Mouse (Mus musculus) T-helper 2 cell (primary cell): ENCODE results near the gene Arhgef3.

Experiments used
- in situ Hi-C: fragments of 300-600 bp; cut with MboI, MseI; formaldehyde crosslinking; loops from one replicate; pipeline ENCODE4 v1.15.1; 2025; ENCODE audit warnings: high pct_unique_total_duplicates

The Arhgef3 gene

GRCm38 (mm10) chr14:27114362-27115274 is at the start of gene Arhgef3:
Gene Arhgef3, plus strand, starts transcription at chr14:27114899.
- in situ Hi-C loops = no loop called here

DNA sequence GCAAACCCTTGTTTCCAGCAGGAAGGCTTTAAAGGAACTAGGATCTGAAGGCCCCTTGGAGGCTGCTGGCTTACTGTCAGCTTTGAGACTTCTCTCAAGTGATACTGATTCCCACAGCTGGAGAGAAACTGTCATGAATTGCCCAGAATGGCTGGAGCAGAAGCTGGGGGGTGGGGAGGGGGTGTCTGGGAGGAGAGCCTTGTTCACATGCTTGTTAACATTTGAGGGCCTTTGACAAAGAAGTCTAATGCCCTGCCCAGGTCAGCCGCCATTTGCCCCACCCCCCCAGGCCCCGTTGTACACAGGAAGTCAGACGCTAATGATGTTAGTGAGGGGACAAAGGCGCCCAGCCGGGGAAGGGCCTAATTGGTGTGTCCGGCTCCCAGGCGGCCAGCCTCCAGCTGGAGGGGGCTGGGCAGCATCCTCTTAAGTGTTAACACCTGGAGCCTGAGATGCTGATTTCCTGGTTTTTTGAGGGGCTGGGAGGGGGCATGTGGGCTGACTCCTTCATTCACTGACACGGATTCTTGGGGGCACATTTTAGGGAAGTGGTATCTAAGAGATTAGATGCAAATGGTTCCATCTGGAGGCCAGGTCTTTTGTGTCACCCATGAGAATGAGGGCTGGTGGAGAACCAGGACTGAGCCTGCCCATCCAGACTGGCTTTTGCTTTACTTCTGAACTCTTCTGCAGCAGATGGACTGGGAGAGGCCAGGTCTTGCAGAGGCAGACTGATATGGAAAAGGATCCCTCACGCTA is 48.3 kb upstream of the Arhgef3 start:
- in situ Hi-C loops = no loop called here

DNA sequence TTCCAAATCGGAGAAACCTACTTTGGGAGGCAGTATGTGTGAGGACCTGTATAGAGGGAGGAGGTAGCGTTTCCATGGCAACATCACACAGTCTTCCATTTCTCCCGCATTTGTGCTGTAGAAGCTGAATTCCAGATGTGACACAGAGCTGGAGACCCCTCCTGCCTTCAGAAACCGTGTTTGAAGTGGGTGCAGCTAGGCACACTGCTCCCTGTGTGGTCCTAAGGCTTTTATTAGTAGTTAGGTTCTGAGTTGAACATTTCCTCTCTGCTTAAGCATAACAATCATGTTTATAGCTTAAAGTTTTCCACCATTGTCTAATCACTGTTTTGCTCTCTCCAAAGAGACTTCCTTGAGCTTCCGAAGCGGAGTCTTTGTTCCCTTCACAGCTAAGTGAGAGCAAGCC is 46.8 kb upstream of the Arhgef3 start:
- in situ Hi-C loops = no loop called here

DNA sequence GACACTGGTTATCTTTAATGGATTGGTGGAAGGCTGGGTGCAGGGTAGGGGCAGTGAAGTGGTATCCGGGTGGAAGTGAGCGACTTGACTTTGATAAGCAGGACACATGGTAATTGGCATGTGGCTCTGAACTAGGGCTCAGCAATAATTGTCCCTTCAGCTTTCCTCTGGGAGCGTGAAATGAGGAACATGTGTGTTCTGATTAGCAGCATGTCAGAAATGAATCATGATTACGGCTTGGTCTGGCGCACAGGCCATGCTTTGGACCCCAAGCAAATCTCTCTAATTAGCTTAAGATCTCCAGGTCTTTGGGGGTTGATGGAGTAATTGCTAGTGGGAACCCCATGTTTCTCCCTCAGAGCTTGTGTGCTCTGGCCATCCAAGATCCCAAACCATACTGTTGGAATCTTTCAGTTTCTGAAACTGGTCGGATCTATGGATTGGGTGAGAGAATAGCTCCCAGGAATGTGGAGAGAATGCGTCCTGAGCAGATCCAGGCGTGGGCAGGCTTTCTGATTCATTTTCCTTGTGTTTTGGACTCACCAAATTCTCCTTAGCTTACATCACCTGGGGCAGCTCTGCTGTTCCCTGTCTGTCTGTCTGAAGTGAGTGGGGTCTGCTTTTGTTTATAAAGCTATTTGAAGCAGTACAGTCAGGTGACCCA is 45.1 kb upstream of the Arhgef3 start:
- in situ Hi-C loops = no loop called here

DNA sequence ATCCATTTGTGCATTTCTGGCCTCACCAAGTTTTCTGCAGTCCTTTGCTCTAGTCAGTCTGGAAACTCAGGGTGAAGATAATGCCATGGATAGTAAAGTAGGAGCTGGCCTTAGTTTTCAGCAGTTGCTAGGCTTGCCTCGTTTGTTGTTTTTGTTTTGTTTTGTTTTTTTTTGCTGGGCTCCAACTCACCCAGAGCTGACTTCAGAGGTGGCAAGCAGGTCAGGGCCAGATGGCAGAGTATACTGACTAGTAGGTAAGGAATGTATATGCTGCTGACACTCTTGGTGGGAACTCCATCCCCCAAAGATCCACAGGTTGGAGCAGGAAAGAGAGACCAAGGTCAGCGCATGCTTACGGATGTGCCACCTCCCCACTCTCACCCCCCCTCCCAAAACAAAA is 44.6 kb upstream of the Arhgef3 start:
- in situ Hi-C loops = no loop called here

DNA sequence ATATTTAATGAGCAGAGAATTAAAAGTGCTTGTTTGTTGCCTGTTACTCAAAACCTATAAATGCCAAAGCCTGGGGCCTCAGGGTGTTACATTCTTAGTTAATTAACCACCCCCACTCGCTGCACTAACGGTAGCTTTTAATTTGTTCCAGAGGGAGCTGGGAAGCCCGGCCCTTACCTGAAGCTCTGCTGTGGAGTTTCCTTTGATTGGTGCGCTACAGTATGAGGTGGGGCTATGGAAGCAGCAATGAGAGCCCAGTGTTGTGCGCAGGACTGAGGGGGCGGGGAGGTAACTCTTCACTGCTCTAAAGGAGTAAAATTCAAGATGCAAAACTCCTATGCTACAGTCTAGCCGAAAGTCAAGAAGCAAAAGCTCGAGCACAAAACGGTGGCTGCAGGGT is 43.9 kb upstream of the Arhgef3 start:
- in situ Hi-C loops = no loop called here

DNA sequence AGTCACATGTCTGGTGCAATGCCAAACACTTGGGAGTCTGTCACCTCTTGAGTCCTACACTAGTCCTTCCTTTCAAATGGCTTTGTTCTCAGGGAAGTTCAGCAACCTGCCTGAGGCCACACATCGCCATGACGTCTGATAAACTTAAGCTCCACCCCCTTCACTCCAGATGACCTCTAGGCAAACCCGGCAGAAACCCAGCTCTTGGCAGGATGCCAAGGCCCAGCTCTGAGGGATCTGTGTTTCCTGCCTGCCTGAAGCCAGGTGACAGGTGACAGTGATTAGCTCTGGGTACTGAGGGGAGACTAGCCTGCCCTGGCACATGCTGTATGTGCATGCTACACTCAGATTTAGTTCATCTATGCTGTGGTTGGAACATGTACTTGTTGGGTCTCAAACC is 42.7 kb upstream of the Arhgef3 start:
- in situ Hi-C loops = no loop called here

DNA sequence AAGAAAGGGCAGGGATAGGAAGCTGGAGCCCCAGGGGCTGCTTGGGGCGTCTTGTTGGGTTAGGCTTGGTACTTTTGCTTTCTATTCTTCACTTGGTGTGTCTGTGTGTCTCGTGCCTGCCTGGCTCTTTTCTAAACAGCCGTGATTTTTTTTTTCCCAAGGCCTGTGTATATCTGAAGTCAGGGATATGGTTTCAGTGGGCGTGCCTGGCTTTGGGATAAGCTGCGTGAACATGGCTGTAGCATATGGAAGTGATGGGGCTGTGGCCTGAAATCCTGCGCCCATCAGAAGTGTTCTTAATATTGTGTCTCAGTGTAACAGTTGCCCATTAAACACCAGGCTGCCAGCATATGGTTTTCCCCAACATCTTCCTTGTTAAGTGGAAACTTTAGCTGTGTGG is 39.6 kb upstream of the Arhgef3 start:
- in situ Hi-C loops = no loop called here

GRCm38 (mm10) chr14:27075909-27076521 is 38.7 kb upstream of the Arhgef3 start:
- in situ Hi-C loops = no loop called here

GRCm38 (mm10) chr14:27076522-27076920 is 38.2 kb upstream of the Arhgef3 start:
- in situ Hi-C loops = no loop called here

DNA sequence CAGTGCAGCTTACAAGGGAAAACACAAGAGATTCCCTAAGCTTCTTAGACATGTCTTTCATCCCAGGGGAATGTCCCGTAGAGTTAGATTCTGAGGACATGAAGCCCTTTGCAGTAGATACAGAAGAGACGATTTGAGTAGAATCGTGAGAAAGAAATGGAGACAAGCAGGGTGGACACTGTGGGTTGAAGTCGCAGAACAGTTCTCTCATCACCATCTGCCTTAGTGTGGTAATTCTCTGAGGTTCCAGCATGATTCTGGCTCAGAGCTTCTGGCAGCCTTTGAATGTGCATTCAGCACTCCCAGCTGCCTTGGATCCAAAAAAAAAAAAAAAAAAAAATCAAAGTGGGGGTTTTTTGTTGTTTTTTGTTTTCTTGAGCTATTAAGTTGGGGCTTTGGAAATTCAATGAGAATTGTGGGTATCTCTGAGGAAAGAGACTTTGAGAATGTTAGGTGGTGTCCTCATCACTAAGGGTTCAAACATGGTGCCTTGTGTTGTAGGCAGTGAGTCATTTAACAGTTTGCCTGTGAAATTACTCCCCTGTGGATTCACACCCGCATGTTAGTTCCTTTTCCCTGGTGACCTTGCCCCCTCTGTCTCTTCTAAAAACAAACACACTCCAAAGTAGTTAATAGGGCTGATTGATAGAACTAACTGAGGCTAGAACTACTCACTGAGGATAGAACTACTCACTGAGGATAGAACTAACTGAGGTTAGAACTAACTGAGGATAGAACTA is 33.0 kb upstream of the Arhgef3 start:
- in situ Hi-C loops = no loop called here

DNA sequence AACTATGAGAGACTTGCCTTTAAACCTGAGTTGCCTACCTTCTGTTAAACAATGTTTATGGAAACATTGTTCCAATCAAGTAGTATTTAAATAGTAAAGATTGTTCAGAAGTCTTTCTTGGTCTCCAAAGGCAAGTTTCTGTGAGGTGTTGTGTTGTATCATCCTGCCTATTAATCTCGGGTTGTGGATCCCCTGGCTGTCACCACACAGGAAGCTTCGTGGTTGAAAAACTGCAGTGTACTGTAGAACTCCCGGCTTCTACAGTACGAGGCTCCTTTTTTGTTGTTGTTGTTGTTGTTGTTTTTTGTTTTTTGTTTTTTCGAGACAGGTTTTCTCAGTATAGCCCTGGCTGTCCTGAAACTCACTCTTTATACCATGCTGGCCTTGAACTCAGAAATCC is 29.2 kb upstream of the Arhgef3 start:
- in situ Hi-C loops = loop anchor here (5.0 kb wide), 1 partner anchor 53 kb away; no protein-coding TSS in a partner anchor

- in situ Hi-C loops = loop anchor here (5.0 kb wide), 1 partner anchor 54 kb away; no protein-coding TSS in a partner anchor
Observed at GRCm38 (mm10) chr14:27085999-27086398, 28.7 kb upstream of the Arhgef3 start.

DNA sequence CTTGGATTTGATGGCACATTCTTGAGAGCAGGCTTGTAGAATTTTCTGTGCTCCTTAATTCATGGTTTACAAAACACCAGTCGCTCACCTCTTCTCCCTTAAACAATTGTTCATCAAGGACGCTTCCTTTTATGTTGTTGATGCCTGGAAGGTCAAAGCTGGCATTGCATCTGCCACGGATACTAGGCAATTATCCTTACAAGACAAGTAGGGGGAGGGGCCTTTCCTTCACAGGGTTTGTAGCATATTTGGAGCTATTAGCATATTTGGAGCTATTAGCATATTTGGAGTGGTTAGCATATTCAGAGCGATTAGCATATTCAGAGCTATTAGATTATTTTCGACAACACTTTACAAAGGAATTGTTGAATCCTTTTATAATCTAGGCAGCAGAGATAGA is 20.5 kb upstream of the Arhgef3 start:
- in situ Hi-C loops = no loop called here

GRCm38 (mm10) chr14:27096133-27096532 is 18.6 kb upstream of the Arhgef3 start:
- in situ Hi-C loops = no loop called here

- in situ Hi-C loops = no loop called here
Observed at GRCm38 (mm10) chr14:27096779-27097178, 17.9 kb upstream of the Arhgef3 start.

DNA sequence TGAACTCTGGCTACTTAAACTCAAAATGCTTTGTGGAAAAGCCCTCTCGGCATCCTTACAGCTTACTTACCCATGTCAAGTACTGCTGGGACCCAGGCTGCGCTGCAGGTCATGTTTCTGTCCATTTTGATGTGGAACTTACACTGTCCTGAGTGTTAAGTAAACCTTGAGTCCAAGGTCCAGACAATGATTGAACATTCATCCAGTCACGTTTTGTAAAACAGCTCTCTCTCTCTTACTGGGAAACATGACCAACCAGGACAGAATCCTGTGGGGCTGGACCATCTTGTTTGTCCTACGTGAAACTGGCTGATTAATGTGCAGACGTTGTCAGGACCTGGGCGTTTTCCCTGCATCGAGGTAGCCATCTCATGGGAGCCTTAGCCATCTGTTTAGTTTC is 13.0 kb upstream of the Arhgef3 start:
- in situ Hi-C loops = no loop called here

DNA sequence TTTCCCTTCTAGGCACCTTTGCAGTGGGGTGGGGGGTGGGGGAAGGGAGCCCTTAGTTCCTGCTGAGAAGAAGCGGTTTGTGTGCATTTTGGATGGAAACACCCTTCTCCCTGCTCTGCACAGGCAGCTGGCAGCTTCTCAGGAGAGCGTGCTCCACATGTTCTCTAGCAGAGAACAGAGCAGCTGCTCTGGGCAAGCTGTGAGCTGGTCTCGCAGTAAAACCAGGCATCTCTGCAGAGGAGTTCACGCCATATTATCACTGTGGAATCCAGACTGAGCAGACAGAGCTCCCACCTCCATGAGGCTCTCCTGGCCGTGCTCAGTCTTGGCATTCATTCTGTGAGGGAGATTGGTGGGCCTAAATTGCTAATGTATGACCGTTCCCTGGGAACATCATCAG is 12.0 kb upstream of the Arhgef3 start:
- in situ Hi-C loops = no loop called here

GRCm38 (mm10) chr14:27105731-27106457 is 8.8 kb upstream of the Arhgef3 start:
- in situ Hi-C loops = no loop called here

DNA sequence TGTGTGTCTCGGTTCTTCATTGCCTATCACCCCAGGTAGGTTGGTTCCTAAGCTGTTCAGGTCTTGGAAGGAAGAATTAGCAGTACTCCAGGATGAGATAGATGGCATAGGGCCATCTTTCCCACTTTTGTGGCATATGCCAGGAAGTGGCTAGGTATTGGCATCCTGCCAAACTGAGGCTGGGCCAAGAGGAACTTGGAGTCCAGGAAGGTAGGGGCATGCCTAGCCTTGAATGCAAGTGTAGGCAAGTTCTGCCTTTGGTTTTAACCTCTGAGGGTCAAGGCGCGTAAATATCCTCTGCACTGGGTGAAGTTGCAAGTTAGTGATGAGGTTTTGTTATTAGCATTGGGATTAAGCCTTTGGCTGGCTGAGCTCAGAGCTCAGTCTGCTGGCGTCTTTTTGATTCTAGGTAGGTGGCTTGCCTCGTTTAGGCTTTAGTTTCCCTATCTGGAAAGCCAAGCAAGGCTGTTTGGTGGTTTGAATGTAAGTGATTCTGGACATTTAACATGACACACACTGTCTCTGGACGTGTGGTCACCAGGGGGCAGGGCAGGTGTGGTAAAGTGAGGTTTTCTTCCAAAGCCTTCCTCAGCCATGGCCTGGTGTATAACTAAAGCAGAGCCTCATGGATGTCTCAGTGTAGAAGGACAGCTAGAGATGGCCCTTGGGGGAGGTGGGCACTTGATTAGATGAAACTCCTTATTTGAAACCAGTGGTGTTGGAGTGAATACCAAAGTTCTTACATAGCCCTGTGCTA is 5.8 kb upstream of the Arhgef3 start:
- in situ Hi-C loops = no loop called here
